ENCODE assay signal across 18 mouse cellular contexts in genomic region chr9:105349034-105349433, GRCm38 (mm10). TPM values are rescaled to one million over a fixed set of nuclear protein-coding genes. Genes with fewer than 3 reads are reported as not detected.
A peak's percentile ranks its signal among the peaks of the same experiment; 100 is the strongest.
DNase-seq lines count a peak whose midpoint lies in the region; ATAC-seq lines count a peak whose summit lies in the region.
"Had no signal": no experiment of that assay in that cellular context is flagged by ENCODE, and none has a peak within 500 bp of the region (broad histone marks: within the 10 kb centered on the region; RNA-seq: fewer than 3 reads in every experiment).

No protein-coding gene starts in this region.

- no peaks in the 10 kb centered on the region; the same call in 1 of the 2 replicates for H3K4me1 ChIP-seq in hindbrain, embryonic 14.5 days (replicated peaks; ENCODE audit: control insufficient read depth, insufficient read depth, low read length)
- H3K4me1 ChIP-seq in hindbrain, embryonic 10.5 days (replicated peaks): no peaks in the 10 kb centered on the region
- no peaks in the 10 kb centered on the region for H3K4me1 ChIP-seq in neural tube, embryonic 14.5 days (ENCODE audit: control insufficient read depth, insufficient read depth, low read length)
- peaks cover 24% of the 10 kb centered on the region for H3K4me1 ChIP-seq in forebrain, embryonic 15.5 days
- H3K4me1 ChIP-seq: embryonic facial prominence, embryonic 15.5 days had no signal

- H3K27me3 ChIP-seq in hindbrain, embryonic 14.5 days (ENCODE audit: control insufficient read depth, insufficient read depth, low read length): no peaks in the 10 kb centered on the region
- H3K27me3 ChIP-seq in hindbrain, embryonic 10.5 days (ENCODE audit: insufficient read depth, poor library complexity, severe bottlenecking): no peaks in the 10 kb centered on the region
- no peaks in the 10 kb centered on the region for H3K27me3 ChIP-seq in neural tube, embryonic 14.5 days (ENCODE audit: control insufficient read depth, insufficient read depth, low read length)
- H3K27me3 ChIP-seq in forebrain, embryonic 15.5 days: no peaks in the 10 kb centered on the region
- H3K27me3 ChIP-seq: embryonic facial prominence, embryonic 15.5 days; neural tube, embryonic 13.5 days had no signal

- ATAC-seq in hindbrain, embryonic 14.5 days (ENCODE audit: low FRiP score): no peak
- ATAC-seq in neural tube, embryonic 14.5 days (ENCODE audit: low read depth): peak; percentile 68; the same call in 1 of the 2 replicates
- peak; percentile 95 for ATAC-seq in forebrain, embryonic 15.5 days (replicated peaks)

- no peak overlapping the region for H3K9ac ChIP-seq in hindbrain, embryonic 14.5 days
- H3K9ac ChIP-seq in neural tube, embryonic 14.5 days (replicated peaks; ENCODE audit: low read depth, low read length): no peak overlapping the region
- H3K9ac ChIP-seq in forebrain, embryonic 15.5 days (replicated peaks): no peak overlapping the region
- H3K9ac ChIP-seq: embryonic facial prominence, embryonic 15.5 days; lung, embryonic 14.5 days; neural tube, embryonic 13.5 days had no signal

- no peak overlapping the region for H3K4me2 ChIP-seq in hindbrain, embryonic 14.5 days (replicated peaks)
- H3K4me2 ChIP-seq in neural tube, embryonic 14.5 days (ENCODE audit: low read depth, low read length): no peak overlapping the region
- no peak overlapping the region for H3K4me2 ChIP-seq in forebrain, embryonic 15.5 days (replicated peaks)
- H3K4me2 ChIP-seq: embryonic facial prominence, embryonic 15.5 days; liver, embryonic 11.5 days; lung, embryonic 14.5 days; neural tube, embryonic 13.5 days had no signal

- no peaks in the 10 kb centered on the region for H3K36me3 ChIP-seq in hindbrain, embryonic 14.5 days (replicated peaks; ENCODE audit: control insufficient read depth, insufficient read depth)
- no peaks in the 10 kb centered on the region for H3K36me3 ChIP-seq in hindbrain, embryonic 10.5 days
- no peaks in the 10 kb centered on the region for H3K36me3 ChIP-seq in neural tube, embryonic 14.5 days (ENCODE audit: control insufficient read depth, insufficient read depth, low read length)
- no peaks in the 10 kb centered on the region for H3K36me3 ChIP-seq in forebrain, embryonic 15.5 days
- H3K36me3 ChIP-seq: embryonic facial prominence, embryonic 15.5 days; neural tube, embryonic 13.5 days had no signal

- H3K4me3 ChIP-seq in hindbrain, embryonic 14.5 days (replicated peaks; ENCODE audit: low read length): no peak overlapping the region
- H3K4me3 ChIP-seq in hindbrain, embryonic 10.5 days: no peak overlapping the region
- no peak overlapping the region for H3K4me3 ChIP-seq in neural tube, embryonic 14.5 days (ENCODE audit: low read depth, low read length)
- H3K4me3 ChIP-seq in forebrain, embryonic 15.5 days: no peak overlapping the region
- H3K4me3 ChIP-seq: embryonic facial prominence, embryonic 15.5 days; neural tube, embryonic 13.5 days had no signal

- H3K27ac ChIP-seq in hindbrain, embryonic 14.5 days: no peak overlapping the region
- H3K27ac ChIP-seq in hindbrain, embryonic 10.5 days: no peak overlapping the region
- H3K27ac ChIP-seq in neural tube, embryonic 14.5 days (ENCODE audit: low read depth, low read length): no peak overlapping the region
- peak overlapping the region; percentile 78 for H3K27ac ChIP-seq in forebrain, embryonic 15.5 days (replicated peaks)
- H3K27ac ChIP-seq: embryonic facial prominence, embryonic 15.5 days had no signal

- 51% methylated on average over 5 of the region's 5 CpGs for WGBS in hindbrain, embryonic 14.5 days
- WGBS in hindbrain, embryonic 10.5 days: 77% methylated on average over 5 of the region's 5 CpGs
- 39% methylated on average over 5 of the region's 5 CpGs for WGBS in neural tube, embryonic 14.5 days
- 22% methylated on average over 5 of the region's 5 CpGs for WGBS in forebrain, embryonic 15.5 days

- DNase-seq in hindbrain, embryonic 14.5 days (ENCODE audit: low spot score): peak; percentile 51
- DNase-seq in hindbrain, embryonic 10.5 days (ENCODE audit: low spot score): no peak
- DNase-seq in neural tube, embryonic 10.5 days (ENCODE audit: extremely low spot score, low spot score): no peak
- DNase-seq in retina, postnatal 1 day: peak; percentile 62
- no peak for DNase-seq in adrenal gland, adult 2 months
- DNase-seq: adrenal gland, postnatal 25 days; kidney, adult 2 months; kidney, postnatal 4 days; lung, embryonic 14.5 days; spleen, adult 18-20 months had no signal

- H3K9me3 ChIP-seq in hindbrain, embryonic 14.5 days (ENCODE audit: control insufficient read depth, low read length): no peaks in the 10 kb centered on the region
- no peaks in the 10 kb centered on the region for H3K9me3 ChIP-seq in hindbrain, embryonic 10.5 days
- no peaks in the 10 kb centered on the region for H3K9me3 ChIP-seq in neural tube, embryonic 14.5 days (ENCODE audit: control insufficient read depth, low read length)
- H3K9me3 ChIP-seq in forebrain, embryonic 15.5 days: no peaks in the 10 kb centered on the region
- H3K9me3 ChIP-seq: embryonic facial prominence, embryonic 15.5 days; neural tube, embryonic 13.5 days had no signal

RNA-seq across cellular contexts. Expression of gene Aste1, which starts 46.2 kb away (rescaled TPM):
- polyA plus RNA-seq in hindbrain, embryonic 14.5 days (2014; fragmentation: Nextera tagmentation; extraction: Ambion mirVana): 11.4 and 13.7 TPM in 2 replicates
- polyA plus RNA-seq in hindbrain, embryonic 10.5 days (2016; fragmentation: Nextera tagmentation; extraction: Ambion mirVana): 15.0 and 15.4 TPM in 2 replicates
- polyA plus RNA-seq in neural tube, embryonic 14.5 days (2014; fragmentation: Nextera tagmentation; extraction: Ambion mirVana): 12.6 and 13.4 TPM in 2 replicates
- 13.0 and 13.7 TPM in 2 replicates for polyA plus RNA-seq in forebrain, embryonic 15.5 days (2015; fragmentation: Nextera tagmentation; extraction: Ambion mirVana)
- 10 to 100 TPM; 10.7 to 13.6 TPM for total RNA-seq in adrenal gland, adult 2 months (2021)
- polyA plus RNA-seq in adrenal gland, adult 2 months (2012; rRNA removed): 2.8 and 3.0 TPM in 2 replicates

RNA-seq across cellular contexts. Expression of gene Nek11, which starts 46.3 kb away (rescaled TPM):
- polyA plus RNA-seq in hindbrain, embryonic 14.5 days (2014; fragmentation: Nextera tagmentation; extraction: Ambion mirVana): 2.9 and 3.2 TPM in 2 replicates
- polyA plus RNA-seq in hindbrain, embryonic 10.5 days (2016; fragmentation: Nextera tagmentation; extraction: Ambion mirVana): 1.1 and 1.5 TPM in 2 replicates
- 3.1 and 4.0 TPM in 2 replicates for polyA plus RNA-seq in neural tube, embryonic 14.5 days (2014; fragmentation: Nextera tagmentation; extraction: Ambion mirVana)
- polyA plus RNA-seq in forebrain, embryonic 15.5 days (2015; fragmentation: Nextera tagmentation; extraction: Ambion mirVana): 1.7 and 3.1 TPM in 2 replicates
- total RNA-seq in adrenal gland, adult 2 months (2021): under 1 TPM; 0.14 to 0.24 TPM
- polyA plus RNA-seq in adrenal gland, adult 2 months (2012; rRNA removed): 0.03 TPM in 1 of 2 replicates, not detected in the other
- total RNA-seq: adrenal gland, postnatal 25 days; granulocyte monocyte progenitor cell, adult 5-6 weeks; megakaryocyte progenitor cell, adult 5-6 weeks; MEL had no signal

Comparison
In these comparisons a context has a peak if more than half of its experiments do, and no peak if none do; other contexts are left out.
1. DNase-seq: peak in hindbrain, embryonic 14.5 days (single experiment) and retina, postnatal 1 day (single experiment); none in hindbrain, embryonic 10.5 days (single experiment), neural tube, embryonic 10.5 days (single experiment) and adrenal gland, adult 2 months (single experiment).